Mouse (Mus musculus) kidney, embryonic 16.5 days (tissue): Measurements from ENCODE around the gene Lhx2. TPM values are rescaled to one million over a fixed set of nuclear protein-coding genes. Genes with fewer than 3 reads are reported as not detected.
A peak's percentile ranks its signal among the peaks of the same experiment; 100 is the strongest.

ENCODE experiments used
- ATAC-seq: fragments of 200-750 bp; cut with Nextera tagmentation; 2 replicates; pipeline ENCODE4 v1.8.0; 2017; ENCODE audit warnings: moderate TSS enrichment; ENCODE audit not compliant: low FRiP score, low TSS enrichment
- H3K27ac ChIP-seq: fragments of 300-500 bp; sonication (generic); 2 replicates; pipeline ENCODE4 v1.5.1; 2014; ENCODE audit warnings: low read length
- H3K27me3 ChIP-seq: fragments of 300-500 bp; sonication (generic); 2 replicates; pipeline ENCODE4 v1.6.1; 2014; ENCODE audit warnings: low read length, control low read depth, mixed read lengths; ENCODE audit not compliant: insufficient read depth
- H3K36me3 ChIP-seq: fragments of 300-500 bp; sonication (generic); 2 replicates; pipeline ENCODE4 v1.6.1; 2014; ENCODE audit warnings: low read length, control low read depth, mixed read lengths; ENCODE audit not compliant: insufficient read depth
- H3K4me1 ChIP-seq: fragments of 300-500 bp; sonication (generic); 2 replicates; pipeline ENCODE4 v1.6.1; 2014; ENCODE audit warnings: low read length, control low read depth, mixed read lengths; ENCODE audit not compliant: insufficient read depth
- H3K4me2 ChIP-seq: fragments of 300-500 bp; sonication (generic); replicated peaks from 2 replicates; pipeline ENCODE4 v1.6.1; 2014; ENCODE audit warnings: low read depth, low read length
- H3K4me3 ChIP-seq: fragments of 300-500 bp; sonication (generic); 2 replicates; pipeline ENCODE4 v1.5.1; 2014; ENCODE audit warnings: mild to moderate bottlenecking, low read length
- H3K9ac ChIP-seq: fragments of 300-500 bp; sonication (generic); replicated peaks from 2 replicates; pipeline ENCODE4 v1.6.1; 2014; ENCODE audit warnings: low read length
- H3K9me3 ChIP-seq: fragments of 300-500 bp; sonication (generic); 2 replicates; pipeline ENCODE4 v1.6.1; 2016; ENCODE audit warnings: low read length, control low read depth
- whole genome bisulfite sequencing: fragments of 180-500 bp; shearing (Covaris S2); extraction: QIAGEN DNeasy Blood & Tissue Kit; methylation state at CpG from one replicate; pipeline ENCODE4 v1.1.7; 2014; 5-methylcytosine and 5-hydroxymethylcytosine counted together
- polyA plus RNA-seq: library from polyadenylated mRNA; unstranded; fragments of >200 nt; fragmentation: Nextera tagmentation; extraction: Ambion mirVana; gene quantifications from 2 replicates; pipeline ENCODE4 v1.2.1, GENCODE M21; 2015

Gene Lhx2
- polyA plus RNA-seq, 1 experiment from 2014 or later = 0.16 TPM

GRCm38 (mm10) chr2:38397882-38398281 is 58.8 kb downstream of the Lhx2 start:
- H3K27me3 ChIP-seq = no peaks in the 10 kb centered on the region
- ATAC-seq = no peak
- H3K4me2 ChIP-seq = no peak overlapping the region

GRCm38 (mm10) chr2:38402611-38403010 is 63.5 kb downstream of the Lhx2 start:
- Histone ChIP-seq H3K27ac (no peak overlapping the region), H3K9ac (no peak overlapping the region), H3K4me3 (no peak overlapping the region), H3K27me3 (no peaks in the 10 kb centered on the region), H3K36me3 (no peaks in the 10 kb centered on the region), H3K9me3 (no peaks in the 10 kb centered on the region), H3K4me2 (no peak overlapping the region), H3K4me1 (no peaks in the 10 kb centered on the region)
- ATAC-seq = no peak
- 93% methylated on average over 1 of the region's 1 CpGs for WGBS

More at GRCm38 (mm10) chr2:38397882-38398281, 58.8 kb downstream of the Lhx2 start:
- Histone ChIP-seq H3K4me1 (no peaks in the 10 kb centered on the region), H3K36me3 (no peaks in the 10 kb centered on the region), H3K9me3 (no peaks in the 10 kb centered on the region), H3K9ac (no peak overlapping the region), H3K27ac (no peak overlapping the region), H3K4me3 (no peak overlapping the region)
- WGBS = 37% methylated on average over 6 of the region's 6 CpGs

GRCm38 (mm10) chr2:38403231-38403630 is 64.2 kb downstream of the Lhx2 start:
- no peak overlapping the region for H3K4me2 ChIP-seq
- H3K9me3 ChIP-seq = no peaks in the 10 kb centered on the region
- H3K27me3 ChIP-seq = no peaks in the 10 kb centered on the region
- no peak overlapping the region for H3K4me3 ChIP-seq
- no peaks in the 10 kb centered on the region for H3K36me3 ChIP-seq
- no peak for ATAC-seq
- 52% methylated on average over 12 of the region's 12 CpGs for WGBS
- H3K27ac ChIP-seq = no peak overlapping the region
- no peak overlapping the region for H3K9ac ChIP-seq
- H3K4me1 ChIP-seq = no peaks in the 10 kb centered on the region

- Histone ChIP-seq H3K9ac (no peak overlapping the region), H3K4me3 (no peak overlapping the region), H3K27me3 (no peaks in the 10 kb centered on the region), H3K4me2 (no peak overlapping the region), H3K36me3 (no peaks in the 10 kb centered on the region), H3K4me1 (no peaks in the 10 kb centered on the region), H3K9me3 (no peaks in the 10 kb centered on the region), H3K27ac (no peak overlapping the region)
- no peak for ATAC-seq
- 77% methylated on average over 10 of the region's 10 CpGs for WGBS
Observed at GRCm38 (mm10) chr2:38404007-38404596, 65.0 kb downstream of the Lhx2 start.

- WGBS = 77% methylated on average over 4 of the region's 4 CpGs
- no peaks in the 10 kb centered on the region for H3K9me3 ChIP-seq
- no peaks in the 10 kb centered on the region for H3K27me3 ChIP-seq
- H3K36me3 ChIP-seq = no peaks in the 10 kb centered on the region
- no peak overlapping the region for H3K4me2 ChIP-seq
- no peak overlapping the region for H3K4me3 ChIP-seq
- H3K9ac ChIP-seq = no peak overlapping the region
- ATAC-seq = no peak
- no peak overlapping the region for H3K27ac ChIP-seq
- no peaks in the 10 kb centered on the region for H3K4me1 ChIP-seq
Observed at GRCm38 (mm10) chr2:38405356-38405755, 66.3 kb downstream of the Lhx2 start.

- no peak overlapping the region for H3K27ac ChIP-seq
- no peaks in the 10 kb centered on the region for H3K4me1 ChIP-seq
- no peak overlapping the region for H3K9ac ChIP-seq
- no peak for ATAC-seq
- no peak overlapping the region for H3K4me3 ChIP-seq
- WGBS = 73% methylated on average over 3 of the region's 3 CpGs
- no peaks in the 10 kb centered on the region for H3K27me3 ChIP-seq
- H3K36me3 ChIP-seq = no peaks in the 10 kb centered on the region
- H3K4me2 ChIP-seq = no peak overlapping the region
- H3K9me3 ChIP-seq = no peaks in the 10 kb centered on the region
Observed at GRCm38 (mm10) chr2:38409309-38409708, 70.2 kb downstream of the Lhx2 start.

GRCm38 (mm10) chr2:38410227-38410626 is 71.1 kb downstream of the Lhx2 start:
- H3K4me3 ChIP-seq = no peak overlapping the region
- ATAC-seq = no peak
- WGBS = 84% methylated on average over 6 of the region's 6 CpGs

GRCm38 (mm10) chr2:38412599-38413177 is 73.6 kb downstream of the Lhx2 start:
- H3K9me3 ChIP-seq = no peaks in the 10 kb centered on the region
- H3K4me3 ChIP-seq = no peak overlapping the region
- H3K27me3 ChIP-seq = no peaks in the 10 kb centered on the region
- no peaks in the 10 kb centered on the region for H3K4me1 ChIP-seq
- H3K4me2 ChIP-seq = no peak overlapping the region
- H3K36me3 ChIP-seq = no peaks in the 10 kb centered on the region
- ATAC-seq = no peak
- H3K9ac ChIP-seq = no peak overlapping the region
- H3K27ac ChIP-seq = no peak overlapping the region
- WGBS = 34% methylated on average over 11 of the region's 11 CpGs

More at GRCm38 (mm10) chr2:38410227-38410626, 71.1 kb downstream of the Lhx2 start:
- Histone ChIP-seq H3K27ac (no peak overlapping the region), H3K4me1 (no peaks in the 10 kb centered on the region), H3K4me2 (no peak overlapping the region), H3K9ac (no peak overlapping the region), H3K27me3 (no peaks in the 10 kb centered on the region), H3K9me3 (no peaks in the 10 kb centered on the region), H3K36me3 (no peaks in the 10 kb centered on the region)

GRCm38 (mm10) chr2:38417970-38418369 is 78.9 kb downstream of the Lhx2 start:
- Histone ChIP-seq H3K27me3 (no peaks in the 10 kb centered on the region), H3K9ac (no peak overlapping the region), H3K4me3 (no peak overlapping the region), H3K27ac (no peak overlapping the region), H3K9me3 (no peaks in the 10 kb centered on the region), H3K4me2 (no peak overlapping the region), H3K4me1 (no peaks in the 10 kb centered on the region), H3K36me3 (no peaks in the 10 kb centered on the region)
- WGBS = 12% methylated on average over 4 of the region's 4 CpGs
- ATAC-seq = peak; percentile 57; the same call in 1 of the 2 replicates
